Comparison of ENCODE assay signal across 10 mouse cellular contexts in the genomic region with DNA sequence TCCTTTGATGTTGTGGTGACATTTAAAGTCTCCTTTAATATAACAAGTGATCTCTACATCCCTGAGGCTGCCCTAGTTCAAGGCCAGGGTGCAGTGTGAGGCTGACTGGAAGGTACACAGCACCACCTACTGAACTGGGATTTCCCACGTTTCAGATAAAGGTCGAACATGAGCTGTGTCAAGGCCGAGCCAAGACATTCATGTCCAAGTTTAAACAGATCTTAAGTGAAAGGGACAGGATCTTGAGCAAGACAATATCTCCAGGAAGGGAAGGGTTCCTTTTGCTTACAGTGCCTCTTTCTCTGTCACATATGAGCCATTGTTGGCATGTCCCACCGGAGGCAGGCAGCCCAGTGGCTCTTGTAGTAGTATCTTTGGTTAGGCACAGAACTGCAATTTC.
DNase-seq lines count a peak whose midpoint lies in the region; ATAC-seq and TF ChIP-seq lines count a peak whose summit lies in the region.
"Had no signal": no experiment of that assay in that cellular context is flagged by ENCODE, and none has a peak within 500 bp of the region (broad histone marks: within the 10 kb centered on the region; RNA-seq: fewer than 3 reads in every experiment).

No protein-coding gene starts in this region.

- peak; percentile 63 for DNase-seq in adrenal gland, postnatal 14 days
- peak; percentile 54 for DNase-seq in kidney, adult 9 months
- peak; percentile 61 for DNase-seq in lung, postnatal 10 days
- no peak for DNase-seq in thymus, postnatal 14 days
- DNase-seq in thymus, postnatal 25 days = no peak
- DNase-seq: embryo, embryonic 11 days had no signal

- peak; percentile 55 for TF ChIP-seq CTCF in intestine, postnatal 0 days (IDR thresholded peaks at IDR 0.05; ENCODE audit: low read depth)

- 57% methylated on average over 4 of the region's 4 CpGs for WGBS in intestine, postnatal 0 days
- 65% methylated on average over 4 of the region's 4 CpGs for WGBS in intestine, embryonic 15.5 days

- no peaks in the 10 kb centered on the region for H3K4me1 ChIP-seq in intestine, postnatal 0 days (replicated peaks; ENCODE audit: control insufficient read depth, insufficient read depth, low read length)
- 0 out of 2 replicates have a peak, but pooled peaks cover 5% of the 10 kb centered on the region for H3K4me1 ChIP-seq in intestine, embryonic 15.5 days (replicated peaks)

- H3K9ac ChIP-seq in intestine, postnatal 0 days (ENCODE audit: low read depth, low read length) = no peak overlapping the region
- no peak overlapping the region for H3K9ac ChIP-seq in intestine, embryonic 15.5 days

- no peak overlapping the region for H3K4me3 ChIP-seq in intestine, postnatal 0 days (ENCODE audit: low read depth, low read length)
- no peak overlapping the region for H3K4me3 ChIP-seq in intestine, embryonic 15.5 days (replicated peaks)

- H3K9me3 ChIP-seq in intestine, postnatal 0 days (ENCODE audit: control insufficient read depth) = no peaks in the 10 kb centered on the region
- no peaks in the 10 kb centered on the region for H3K9me3 ChIP-seq in intestine, embryonic 15.5 days

- ATAC-seq in intestine, postnatal 0 days = no peak
- no peak for ATAC-seq in intestine, embryonic 15.5 days
- ATAC-seq in monocyte, adult 5-6 weeks (replicated peaks; ENCODE audit: insufficient number of reproducible peaks, low FRiP score, low TSS enrichment, poor library complexity, severe bottlenecking) = no peak
- ATAC-seq: forebrain, embryonic 16.5 days had no signal

- no peaks in the 10 kb centered on the region for H3K27me3 ChIP-seq in intestine, postnatal 0 days (replicated peaks; ENCODE audit: control insufficient read depth, insufficient read depth, low read length)
- no peaks in the 10 kb centered on the region for H3K27me3 ChIP-seq in intestine, embryonic 15.5 days (replicated peaks)

- H3K4me2 ChIP-seq in intestine, postnatal 0 days (replicated peaks; ENCODE audit: low read depth) = no peak overlapping the region
- no peak overlapping the region for H3K4me2 ChIP-seq in intestine, embryonic 15.5 days (replicated peaks)

- no peaks in the 10 kb centered on the region for H3K36me3 ChIP-seq in intestine, postnatal 0 days (ENCODE audit: control insufficient read depth, insufficient read depth)
- no peaks in the 10 kb centered on the region for H3K36me3 ChIP-seq in intestine, embryonic 15.5 days

- no peak overlapping the region for H3K27ac ChIP-seq in intestine, postnatal 0 days (ENCODE audit: low read depth, low read length)
- H3K27ac ChIP-seq in intestine, embryonic 15.5 days = no peak overlapping the region

Comparison
In these comparisons a context has a peak if more than half of its experiments do, and no peak if none do; other contexts are left out.
1. DNase-seq: peak in adrenal gland, postnatal 14 days (single experiment), kidney, adult 9 months (single experiment) and lung, postnatal 10 days (single experiment); none in thymus, postnatal 14 days (single experiment) and thymus, postnatal 25 days (single experiment).